Mouse (Mus musculus): ENCODE measurements around the gene Filip1.

GRCm38 (mm10) chr9:79795076-79795475 lies 217.6 kb downstream of the Filip1 start:
- TF ChIP-seq CTCF (IDR thresholded peaks at IDR 0.05; ENCODE audit: control insufficient read depth, insufficient read depth, insufficient read length): no peak
- no peak for TF ChIP-seq MYOG (IDR thresholded peaks at IDR 0.05; ENCODE audit: control insufficient read depth, extremely low read depth, insufficient read length)
- TF ChIP-seq FOSL1 (IDR thresholded peaks at IDR 0.05; ENCODE audit: insufficient read depth, low read length, poor library complexity, severe bottlenecking): no peak
- TF ChIP-seq USF1 (IDR thresholded peaks at IDR 0.05; ENCODE audit: low read depth): no peak
- no peak for TF ChIP-seq CEBPB (IDR thresholded peaks at IDR 0.05; ENCODE audit: low read depth)
- no peak for TF ChIP-seq MAX (IDR thresholded peaks at IDR 0.05)

Measured in C2C12 (cell line).